Mouse (Mus musculus) left cerebral cortex, adult 2 months (tissue): ENCODE measurements around the gene Mst1r. TPM values are rescaled to one million over a fixed set of nuclear protein-coding genes. Genes with fewer than 3 reads are reported as not detected.

Source experiments
- DNase-seq, 2 experiments: peaks; one replicate each; pipeline ENCODE4 v3.0.0; 2021 to 2022; ENCODE audit warnings: low spot score in 2 of 2, mixed read lengths in 1 of 2; ENCODE audit errors: extremely low spot score in 1 of 2
- H3K27ac ChIP-seq: fragments of 200-600 bp; 2 replicates; pipeline ENCODE4 v1.8.1; 2022
- H3K4me3 ChIP-seq: fragments of 200-600 bp; 2 replicates; pipeline ENCODE4 v1.8.1; 2022
- CTCF ChIP-seq: fragments of 200-600 bp; IDR thresholded peaks from 2 replicates; pipeline ENCODE4 v1.8.1; 2022; ENCODE audit warnings: antibody characterized with exemption, mild to moderate bottlenecking, moderate library complexity
- intact Hi-C: fragments of 180-260 bp; cut with DNase I; formaldehyde crosslinking; loops from one replicate; pipeline ENCODE4 v1.15.1; 2025
- long read RNA-seq, 2 experiments: library from polyadenylated mRNA; stranded (forward); transcript quantifications; one replicate each; pipeline ENCODE4 v2.0.0; 2021; ENCODE audit warnings: borderline mapping rate in 2 of 2
- total RNA-seq, 2 experiments: library from RNA; stranded (reverse); gene quantifications; 2 replicates each; pipeline ENCODE4 v1.2.3; 2021

The Mst1r gene
- total RNA-seq, result under 1 TPM; 0.68 to 0.91 TPM
- long read RNA-seq, experiment 1, full-length matches to known transcripts, result 1 of 1 reads
- long read RNA-seq, experiment 1, partial matches to known transcripts, result 0 of 1 reads
- long read RNA-seq, experiment 1, other reads (novel, unspliced or antisense), result 0 of 1 reads
- long read RNA-seq, experiment 2, result 0 reads

GRCm38 (mm10) chr9:107906252-107906966, at the start of gene Mst1r:
Gene Mst1r (plus strand): TSS chr9:107906873.
- Histone ChIP-seq H3K27ac (no peak within 1 kb of the TSS), H3K4me3 (no peak within 1 kb of the TSS)
- TF ChIP-seq CTCF, result no peak
- intact Hi-C loops, result no loop called here
- no peak for DNase-seq

GRCm38 (mm10) chr9:107858343-107858742, 48.3 kb upstream of the Mst1r start:
- H3K4me3 ChIP-seq, result no peak overlapping the region
- no peak overlapping the region for H3K27ac ChIP-seq
- DNase-seq, result no peak
- intact Hi-C loops, result no loop called here
- TF ChIP-seq CTCF, result no peak

GRCm38 (mm10) chr9:107864493-107864892, 42.2 kb upstream of the Mst1r start:
- intact Hi-C loops, result no loop called here
- TF ChIP-seq CTCF, result no peak
- H3K27ac ChIP-seq, result no peak overlapping the region
- no peak for DNase-seq
- H3K4me3 ChIP-seq, result no peak overlapping the region

- TF ChIP-seq CTCF, result no peak
- no peak for DNase-seq
- Histone ChIP-seq H3K4me3 (no peak overlapping the region), H3K27ac (no peak overlapping the region)
- intact Hi-C loops, result no loop called here
Observed at GRCm38 (mm10) chr9:107866081-107866480, 40.6 kb upstream of the Mst1r start.

- no peak for TF ChIP-seq CTCF
- peak overlapping the region; percentile 68 for H3K4me3 ChIP-seq
- peak; percentile 95 to 96 for DNase-seq
- H3K27ac ChIP-seq, result peak overlapping the region; percentile 93
- intact Hi-C loops, result no loop called here
Observed at GRCm38 (mm10) chr9:107872350-107873098, 34.1 kb upstream of the Mst1r start.

GRCm38 (mm10) chr9:107873137-107873536, 33.5 kb upstream of the Mst1r start, which contains the start of gene Rbm6:
Gene Rbm6 (minus strand): TSS chr9:107873237.
- Histone ChIP-seq H3K4me3 (peak within 1 kb of the TSS; percentile 68), H3K27ac (peak within 1 kb of the TSS; percentile 93)
- no peak for TF ChIP-seq CTCF
- DNase-seq, result no peak
- intact Hi-C loops, result no loop called here

- no peak overlapping the region for H3K4me3 ChIP-seq
- intact Hi-C loops, result loop anchor here (5.0 kb wide), 1 partner anchor 193 kb away; no protein-coding TSS in a partner anchor
- no peak for DNase-seq
- H3K27ac ChIP-seq, result no peak overlapping the region
- no peak for TF ChIP-seq CTCF
Observed at GRCm38 (mm10) chr9:107880411-107880810, 26.3 kb upstream of the Mst1r start.

GRCm38 (mm10) chr9:107887804-107888266, 18.8 kb upstream of the Mst1r start, which contains the start of gene Mon1a:
Gene Mon1a (plus strand): TSS chr9:107888151.
- Histone ChIP-seq H3K27ac (peak within 1 kb of the TSS; percentile 90), H3K4me3 (peak within 1 kb of the TSS; percentile 73)
- peak; percentile 84 to 87 for DNase-seq
- TF ChIP-seq CTCF, result no peak
- intact Hi-C loops, result no loop called here

GRCm38 (mm10) chr9:107888267-107888850, 18.3 kb upstream of the Mst1r start:
- TF ChIP-seq CTCF, result no peak; the same call in 1 of the 2 replicates
- no peak for DNase-seq
- Histone ChIP-seq H3K27ac (peak overlapping the region; percentile 90), H3K4me3 (peak overlapping the region; percentile 73)
- intact Hi-C loops, result no loop called here

GRCm38 (mm10) chr9:107890260-107890659, 16.4 kb upstream of the Mst1r start:
- intact Hi-C loops, result no loop called here
- Histone ChIP-seq H3K27ac (no peak overlapping the region), H3K4me3 (no peak overlapping the region)
- TF ChIP-seq CTCF, result no peak
- no peak for DNase-seq

GRCm38 (mm10) chr9:107891023-107891422, 15.7 kb upstream of the Mst1r start:
- peak; percentile 54 for TF ChIP-seq CTCF
- intact Hi-C loops, result no loop called here

GRCm38 (mm10) chr9:107898563-107898962, 8.1 kb upstream of the Mst1r start:
- DNase-seq, result no peak
- intact Hi-C loops, result no loop called here
- Histone ChIP-seq H3K27ac (no peak overlapping the region), H3K4me3 (no peak overlapping the region)
- TF ChIP-seq CTCF, result no peak

More at GRCm38 (mm10) chr9:107891023-107891422, 15.7 kb upstream of the Mst1r start:
- H3K4me3 ChIP-seq, result no peak overlapping the region
- no peak for DNase-seq
- H3K27ac ChIP-seq, result no peak overlapping the region
